Mouse (Mus musculus) lung, adult 2 months (tissue): ENCODE results near the gene Med21.

Source experiments
- CTCF ChIP-seq: fragments of 200-500 bp; IDR thresholded peaks from 2 replicates; pipeline ENCODE4 v1.5.1; 2011; ENCODE audit warnings: mild to moderate bottlenecking, low read length, control low read depth; ENCODE audit not compliant: insufficient read depth
- POLR2A ChIP-seq: fragments of 200-500 bp; IDR thresholded peaks from 2 replicates; pipeline ENCODE4 v1.6.1; 2011; ENCODE audit warnings: low read depth, mild to moderate bottlenecking, control low read depth, low read length, borderline replicate concordance; ENCODE audit errors: extremely low read depth

DNA sequence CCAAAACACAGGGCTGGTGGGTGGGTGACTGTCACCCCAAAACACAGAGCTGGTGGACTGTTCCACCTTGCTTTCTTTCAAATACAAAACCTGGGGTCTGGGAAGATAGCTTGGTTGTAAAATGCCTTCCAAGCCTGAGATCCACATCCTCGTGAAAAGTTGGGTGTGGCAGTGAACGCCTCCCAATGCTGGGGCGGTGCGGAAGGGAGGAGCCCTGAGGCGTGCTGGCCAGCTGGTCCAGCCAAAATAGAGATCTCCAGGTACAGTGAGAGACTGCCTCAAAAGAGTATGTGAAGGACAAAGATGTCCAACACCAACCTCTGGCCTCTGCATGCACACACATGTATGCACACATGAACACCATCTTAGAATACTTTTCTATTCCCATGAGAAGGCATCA lies 27.8 kb upstream of the Med21 start:
- TF ChIP-seq CTCF = no peak
- TF ChIP-seq POLR2A = no peak
